Mouse (Mus musculus) neural tube, embryonic 11.5 days (tissue): ENCODE data around the gene Cnr2. TPM values are rescaled to one million over a fixed set of nuclear protein-coding genes. Genes with fewer than 3 reads are reported as not detected.

ENCODE experiments used
- ATAC-seq: fragments of 200-750 bp; cut with Nextera tagmentation; 2 replicates; pipeline ENCODE4 v1.8.0; 2017; ENCODE audit warnings: moderate number of reproducible peaks, mild to moderate bottlenecking, moderate TSS enrichment, moderate library complexity; ENCODE audit not compliant: insufficient read depth, low FRiP score, low TSS enrichment
- DNase-seq: peaks from one replicate; pipeline ENCODE4 v3.0.0-alpha.2; 2015; ENCODE audit warnings: low spot score
- H3K27ac ChIP-seq: fragments of 300-500 bp; sonication (generic); 2 replicates; pipeline ENCODE4 v1.5.1; 2014; ENCODE audit warnings: low read depth, mild to moderate bottlenecking, low read length
- H3K27me3 ChIP-seq: fragments of 300-500 bp; sonication (generic); 2 replicates; pipeline ENCODE4 v1.6.1; 2014; ENCODE audit warnings: mild to moderate bottlenecking, low read length, mixed read lengths; ENCODE audit not compliant: control insufficient read depth, insufficient read depth
- H3K36me3 ChIP-seq: fragments of 300-500 bp; sonication (generic); 2 replicates; pipeline ENCODE4 v1.6.1; 2014; ENCODE audit warnings: mild to moderate bottlenecking, low read length, moderate library complexity, mixed read lengths; ENCODE audit not compliant: control insufficient read depth, insufficient read depth
- H3K4me1 ChIP-seq: fragments of 300-500 bp; sonication (generic); 2 replicates; pipeline ENCODE4 v1.6.1; 2014; ENCODE audit warnings: low read length, mixed read lengths; ENCODE audit not compliant: control insufficient read depth, insufficient read depth
- H3K4me2 ChIP-seq: fragments of 300-500 bp; sonication (generic); 2 replicates; pipeline ENCODE4 v1.6.1; 2014; ENCODE audit warnings: low read depth, mild to moderate bottlenecking, moderate library complexity
- H3K4me3 ChIP-seq: fragments of 300-500 bp; sonication (generic); 2 replicates; pipeline ENCODE4 v1.5.1; 2014; ENCODE audit warnings: low read depth, low read length
- H3K9ac ChIP-seq: fragments of 300-500 bp; sonication (generic); 2 replicates; pipeline ENCODE4 v1.6.1; 2014; ENCODE audit warnings: mild to moderate bottlenecking, low read length
- H3K9me3 ChIP-seq: fragments of 300-500 bp; sonication (generic); 2 replicates; pipeline ENCODE4 v1.6.1; 2016; ENCODE audit warnings: low read length; ENCODE audit not compliant: control insufficient read depth
- WGBS: fragments of 180-500 bp; shearing (Covaris S2); extraction: QIAGEN DNeasy Blood & Tissue Kit; methylation state at CpG from one replicate; pipeline ENCODE4 v1.1.7; 2014; 5-methylcytosine and 5-hydroxymethylcytosine counted together
- polyA plus RNA-seq: library from polyadenylated mRNA; unstranded; fragments of >200 nt; fragmentation: Nextera tagmentation; extraction: Ambion mirVana; gene quantifications from 2 replicates; pipeline ENCODE4 v1.2.1, GENCODE M21; 2014

Cnr2 gene
- polyA plus RNA-seq, 1 experiment from 2014 or later: 1.0 TPM

- 93% methylated on average over 3 of the region's 3 CpGs for WGBS
- DNase-seq: no peak
- H3K4me2 ChIP-seq: no peak overlapping the region
- no peaks in the 10 kb centered on the region for H3K4me1 ChIP-seq
- H3K36me3 ChIP-seq: peaks cover 6% of the 10 kb centered on the region
- no peaks in the 10 kb centered on the region for H3K27me3 ChIP-seq
- no peak overlapping the region for H3K27ac ChIP-seq
- no peaks in the 10 kb centered on the region for H3K9me3 ChIP-seq
- H3K9ac ChIP-seq: no peak overlapping the region
- no peak overlapping the region for H3K4me3 ChIP-seq
- no peak for ATAC-seq
These were observed 58.0 kb downstream of the Cnr2 start for GRCm38 (mm10) chr4:135953179-135953578.

- Histone ChIP-seq H3K9ac (no peak overlapping the region), H3K9me3 (no peaks in the 10 kb centered on the region), H3K27ac (no peak overlapping the region), H3K4me2 (no peak overlapping the region), H3K4me3 (no peak overlapping the region), H3K4me1 (no peaks in the 10 kb centered on the region), H3K27me3 (no peaks in the 10 kb centered on the region), H3K36me3 (peaks cover 6% of the 10 kb centered on the region)
- ATAC-seq (no peak), DNase-seq (peak; percentile 68)
- WGBS: 12% methylated on average over 2 of the region's 2 CpGs
These were observed 59.0 kb downstream of the Cnr2 start for GRCm38 (mm10) chr4:135954241-135954640.

- no peak for ATAC-seq
- no peak for DNase-seq
- Histone ChIP-seq H3K36me3 (peaks cover 6% of the 10 kb centered on the region), H3K4me2 (no peak overlapping the region), H3K9ac (no peak overlapping the region), H3K4me1 (no peaks in the 10 kb centered on the region), H3K27ac (no peak overlapping the region), H3K27me3 (no peaks in the 10 kb centered on the region), H3K4me3 (no peak overlapping the region), H3K9me3 (no peaks in the 10 kb centered on the region)
- WGBS: 88% methylated on average over 9 of the region's 9 CpGs
These were observed 60.7 kb downstream of the Cnr2 start for GRCm38 (mm10) chr4:135955886-135956285.

- ATAC-seq (no peak), DNase-seq (no peak)
- Histone ChIP-seq H3K36me3 (no peaks in the 10 kb centered on the region; the same call in 1 of the 2 replicates), H3K4me3 (no peak overlapping the region), H3K4me2 (no peak overlapping the region), H3K9ac (no peak overlapping the region), H3K27me3 (no peaks in the 10 kb centered on the region), H3K4me1 (no peaks in the 10 kb centered on the region), H3K27ac (no peak overlapping the region), H3K9me3 (no peaks in the 10 kb centered on the region)
- whole genome bisulfite sequencing: 70% methylated on average over 8 of the region's 8 CpGs
These were observed 63.2 kb downstream of the Cnr2 start for GRCm38 (mm10) chr4:135958354-135958753.

- H3K4me2 ChIP-seq: no peak overlapping the region
- H3K27ac ChIP-seq: no peak overlapping the region
- H3K4me1 ChIP-seq: peaks cover 8% of the 10 kb centered on the region
- no peaks in the 10 kb centered on the region for H3K9me3 ChIP-seq
- DNase-seq (peak; percentile 87), ATAC-seq (no peak)
- H3K9ac ChIP-seq: no peak overlapping the region; the same call in 1 of the 2 replicates
- H3K4me3 ChIP-seq: no peak overlapping the region
- H3K36me3 ChIP-seq: no peaks in the 10 kb centered on the region; the same call in 1 of the 2 replicates
- WGBS: 20% methylated on average over 5 of the region's 5 CpGs
- no peaks in the 10 kb centered on the region for H3K27me3 ChIP-seq
These were observed 65.5 kb downstream of the Cnr2 start for GRCm38 (mm10) chr4:135960717-135961116.

GRCm38 (mm10) chr4:135961709-135962108 lies 66.5 kb downstream of the Cnr2 start:
- Histone ChIP-seq H3K9me3 (no peaks in the 10 kb centered on the region), H3K9ac (no peak overlapping the region), H3K27ac (no peak overlapping the region), H3K4me2 (no peak overlapping the region), H3K4me3 (no peak overlapping the region), H3K36me3 (peaks cover 3% of the 10 kb centered on the region; the same call in 1 of the 2 replicates), H3K4me1 (peaks cover 8% of the 10 kb centered on the region), H3K27me3 (no peaks in the 10 kb centered on the region)
- 92% methylated on average over 5 of the region's 5 CpGs for WGBS
- ATAC-seq: no peak
- no peak for DNase-seq

- H3K36me3 ChIP-seq: peaks cover 6% of the 10 kb centered on the region
These were observed 67.0 kb downstream of the Cnr2 start for GRCm38 (mm10) chr4:135962198-135962597.

GRCm38 (mm10) chr4:135962946-135963345 lies 67.8 kb downstream of the Cnr2 start:
- peaks cover 12% of the 10 kb centered on the region for H3K36me3 ChIP-seq
- ATAC-seq (0 out of 2 replicates have a peak, but pooled peaks have one; percentile 8), DNase-seq (no peak)
- WGBS: 5% methylated on average over 15 of the region's 15 CpGs
- peak overlapping the region; percentile 93 for H3K4me2 ChIP-seq
- no peaks in the 10 kb centered on the region for H3K9me3 ChIP-seq
- no peaks in the 10 kb centered on the region for H3K27me3 ChIP-seq
- H3K27ac ChIP-seq: peak overlapping the region; percentile 56
- H3K9ac ChIP-seq: peak overlapping the region; percentile 83
- peak overlapping the region; percentile 70 for H3K4me3 ChIP-seq
- peaks cover 8% of the 10 kb centered on the region for H3K4me1 ChIP-seq

More at GRCm38 (mm10) chr4:135962198-135962597, 67.0 kb downstream of the Cnr2 start:
- 88% methylated on average over 7 of the region's 7 CpGs for WGBS
- Histone ChIP-seq H3K4me3 (no peak overlapping the region), H3K27ac (no peak overlapping the region), H3K4me2 (no peak overlapping the region), H3K4me1 (peaks cover 8% of the 10 kb centered on the region), H3K9ac (no peak overlapping the region), H3K27me3 (no peaks in the 10 kb centered on the region), H3K9me3 (no peaks in the 10 kb centered on the region)
- no peak for ATAC-seq
- DNase-seq: no peak

GRCm38 (mm10) chr4:135963457-135964193 lies 68.4 kb downstream of the Cnr2 start, which contains the start of gene Gale:
TSS of gene Gale (plus strand) at chr4:135963727.
- peak within 1 kb of the TSS; percentile 70 for H3K4me3 ChIP-seq
- peak within 1 kb of the TSS; percentile 93 for H3K4me2 ChIP-seq
- no peaks in the 10 kb centered on the region for H3K9me3 ChIP-seq
- H3K27me3 ChIP-seq: no peaks in the 10 kb centered on the region
- H3K4me1 ChIP-seq: peaks cover 8% of the 10 kb centered on the region
- H3K27ac ChIP-seq: peak within 1 kb of the TSS; percentile 60
- peaks cover 17% of the 10 kb centered on the region for H3K36me3 ChIP-seq
- DNase-seq (peak; percentile 97), ATAC-seq (peak; percentile 83)
- H3K9ac ChIP-seq: peak within 1 kb of the TSS; percentile 83
- WGBS: 0% methylated on average over 56 of the region's 56 CpGs
